Mouse (Mus musculus) olfactory bulb, adult 2 months (tissue): ENCODE data around the gene Atg5. TPM values are rescaled to one million over a fixed set of nuclear protein-coding genes. Genes with fewer than 3 reads are reported as not detected.

ENCODE experiments used
- H3K27ac ChIP-seq: fragments of 200-500 bp; 2 replicates; pipeline ENCODE4 v1.5.1; 2012; ENCODE audit warnings: low read depth, low read length; ENCODE audit not compliant: insufficient read depth
- H3K4me1 ChIP-seq: fragments of 200-500 bp; 2 replicates; pipeline ENCODE4 v1.6.1; 2012; ENCODE audit warnings: low read length; ENCODE audit not compliant: control insufficient read depth, insufficient read depth
- H3K4me3 ChIP-seq: fragments of 200-500 bp; 2 replicates; pipeline ENCODE4 v1.5.1; 2012; ENCODE audit warnings: mild to moderate bottlenecking, low read depth, low read length, moderate library complexity; ENCODE audit not compliant: insufficient read depth
- CTCF ChIP-seq: fragments of 200-500 bp; IDR thresholded peaks from 2 replicates; pipeline ENCODE4 v1.5.1; 2012; ENCODE audit warnings: low read depth, mild to moderate bottlenecking, low read length, moderate library complexity; ENCODE audit not compliant: insufficient read depth
- POLR2A ChIP-seq: fragments of 200-500 bp; IDR thresholded peaks from 2 replicates; pipeline ENCODE4 v1.6.1; 2012; ENCODE audit warnings: mild to moderate bottlenecking, low read depth, low read length, moderate library complexity; ENCODE audit not compliant: insufficient read depth
- WGBS: fragments of 180-500 bp; shearing (Covaris S2); methylation state at CpG from one replicate; pipeline ENCODE4 v1.1.7; 2018; 5-methylcytosine and 5-hydroxymethylcytosine counted together
- polyA plus RNA-seq: library from polyadenylated mRNA; stranded (reverse); fragments of >200 nt; gene quantifications from 2 replicates; pipeline ENCODE4 v1.2.4, GENCODE M21; 2012; ENCODE audit warnings: low replicate concordance; ENCODE audit not compliant: missing spikeins, insufficient read depth, insufficient read length

Gene Atg5
- polyA plus RNA-seq, 1 experiment = not detected

DNA sequence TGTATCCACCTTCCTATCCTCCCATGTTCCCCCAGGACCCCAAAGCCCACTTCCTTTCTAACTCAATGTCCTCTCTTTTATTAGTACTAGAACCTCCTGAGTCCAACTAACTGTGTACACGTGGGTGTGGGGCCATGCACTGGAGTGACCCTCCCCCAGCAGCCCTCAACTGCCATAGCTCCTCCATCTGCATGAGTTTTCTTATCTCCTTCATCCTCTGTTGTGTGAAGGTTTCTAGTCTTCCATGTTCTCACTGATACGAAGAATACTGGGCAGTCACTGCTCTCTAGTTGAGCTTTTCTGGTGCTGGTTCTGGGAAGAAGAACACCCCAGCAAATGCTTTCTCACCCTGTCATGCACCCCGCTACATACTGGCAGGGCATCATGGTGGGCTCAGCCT is 104.1 kb downstream of the Atg5 start:
- TF ChIP-seq POLR2A (no peak), CTCF (no peak)
- WGBS = 90% methylated on average over 3 of the region's 3 CpGs
- no peak overlapping the region for H3K4me3 ChIP-seq
- H3K4me1 ChIP-seq = peaks cover 5% of the 10 kb centered on the region
- H3K27ac ChIP-seq = no peak overlapping the region

GRCm38 (mm10) chr10:44374678-44375077 is 106.5 kb downstream of the Atg5 start:
- H3K4me1 ChIP-seq = no peaks in the 10 kb centered on the region
- no peak overlapping the region for H3K27ac ChIP-seq
- no peak overlapping the region for H3K4me3 ChIP-seq
- 90% methylated on average over 2 of the region's 2 CpGs for WGBS
- TF ChIP-seq CTCF = no peak
- no peak for TF ChIP-seq POLR2A

DNA sequence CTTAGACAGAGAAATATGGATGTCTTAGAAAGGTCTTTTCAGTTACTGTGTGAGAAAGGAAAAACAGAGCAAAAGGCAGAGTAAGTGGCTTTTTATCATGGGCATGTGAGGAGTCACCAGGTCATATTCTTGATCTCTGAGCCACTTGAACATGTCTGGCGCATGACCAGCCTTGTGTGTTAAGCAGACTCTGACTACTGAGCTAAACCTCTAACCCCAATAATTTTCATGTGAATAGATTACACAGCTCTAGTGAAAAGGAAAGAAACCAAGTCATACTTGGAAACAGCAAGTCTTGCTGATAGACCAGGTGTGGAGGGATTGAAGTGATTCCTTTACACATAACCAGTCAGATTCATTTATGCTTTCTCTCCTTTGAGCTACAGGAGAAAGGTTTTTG is 107.3 kb downstream of the Atg5 start:
- TF ChIP-seq CTCF (no peak), POLR2A (no peak)
- H3K4me1 ChIP-seq = peaks cover 6% of the 10 kb centered on the region; the same call in 1 of the 2 replicates
- 97% methylated on average over 1 of the region's 1 CpGs for WGBS
- no peak overlapping the region for H3K27ac ChIP-seq
- no peak overlapping the region for H3K4me3 ChIP-seq

- Histone ChIP-seq H3K27ac (no peak overlapping the region), H3K4me1 (peaks cover 12% of the 10 kb centered on the region), H3K4me3 (no peak overlapping the region)
- TF ChIP-seq POLR2A (no peak), CTCF (no peak)
- 81% methylated on average over 5 of the region's 5 CpGs for WGBS
Measured at GRCm38 (mm10) chr10:44377821-44378220, 109.7 kb downstream of the Atg5 start.

DNA sequence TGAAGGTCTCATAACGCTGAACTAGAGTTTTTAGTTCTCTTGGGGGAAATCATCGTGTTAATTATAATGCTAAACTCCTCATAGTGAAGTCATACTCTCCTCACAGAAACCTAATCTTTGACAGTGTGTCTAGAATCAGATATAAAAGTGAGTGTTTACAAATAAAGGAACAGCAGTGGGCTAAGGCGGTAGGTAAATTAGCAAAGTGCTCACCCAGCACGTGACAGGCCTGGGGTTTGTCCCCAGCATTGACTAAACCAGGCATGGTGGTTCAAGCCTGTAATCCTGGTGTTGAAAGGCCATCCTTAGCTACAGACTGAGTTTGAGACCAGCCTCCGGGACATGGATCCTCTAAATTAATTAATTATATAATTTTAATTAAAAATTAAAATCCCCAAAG is 110.2 kb downstream of the Atg5 start:
- 96% methylated on average over 5 of the region's 5 CpGs for WGBS
- no peak overlapping the region for H3K4me3 ChIP-seq
- no peak overlapping the region for H3K27ac ChIP-seq
- H3K4me1 ChIP-seq = peaks cover 12% of the 10 kb centered on the region
- no peak for TF ChIP-seq CTCF
- no peak for TF ChIP-seq POLR2A

DNA sequence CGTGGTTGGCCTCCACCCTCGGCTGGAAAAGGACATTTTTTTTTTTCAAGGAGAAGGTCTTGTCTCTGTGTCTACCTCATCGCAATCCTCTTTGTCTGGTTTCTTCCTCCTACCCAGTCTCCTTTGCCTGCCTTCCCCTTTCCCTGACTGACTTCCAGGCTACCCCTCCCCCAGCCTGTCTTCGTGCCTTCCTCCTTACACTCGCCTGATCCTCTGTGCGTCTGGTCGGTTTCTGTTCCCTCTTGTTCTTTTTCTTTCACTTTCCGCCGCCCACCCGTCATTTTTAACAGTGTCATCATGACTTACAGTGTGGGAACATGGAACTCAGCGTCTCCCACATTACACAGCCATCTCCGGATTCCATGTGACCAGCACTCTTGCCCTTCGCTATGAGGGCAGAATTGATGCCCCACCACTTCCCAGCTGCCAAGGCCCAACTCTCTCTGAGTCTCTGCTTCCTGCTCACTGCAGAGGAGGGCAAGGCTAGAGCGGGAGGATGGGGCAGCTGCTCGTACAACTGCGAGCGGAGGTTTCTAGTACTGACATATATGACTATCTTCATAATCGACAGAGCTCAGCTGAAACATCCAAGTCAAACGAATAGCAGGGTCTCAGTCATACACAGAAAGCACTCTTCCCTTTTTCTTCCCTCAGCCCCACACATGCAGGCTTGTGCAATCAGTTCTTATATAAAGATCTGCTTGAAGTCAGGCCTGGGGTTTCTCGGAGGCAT is 112.5 kb downstream of the Atg5 start:
- TF ChIP-seq CTCF = no peak
- TF ChIP-seq POLR2A = no peak
- no peak overlapping the region for H3K4me3 ChIP-seq
- no peak overlapping the region for H3K27ac ChIP-seq
- WGBS = 76% methylated on average over 20 of the region's 20 CpGs
- H3K4me1 ChIP-seq = peaks cover 12% of the 10 kb centered on the region

GRCm38 (mm10) chr10:44381397-44381796 is 113.2 kb downstream of the Atg5 start:
- 36% methylated on average over 3 of the region's 3 CpGs for WGBS
- Histone ChIP-seq H3K27ac (no peak overlapping the region), H3K4me3 (no peak overlapping the region), H3K4me1 (peaks cover 12% of the 10 kb centered on the region)
- TF ChIP-seq CTCF = no peak
- no peak for TF ChIP-seq POLR2A

- H3K27ac ChIP-seq = no peak overlapping the region
- H3K4me1 ChIP-seq = peaks cover 12% of the 10 kb centered on the region
- TF ChIP-seq POLR2A = no peak
- no peak for TF ChIP-seq CTCF
- H3K4me3 ChIP-seq = no peak overlapping the region
- 90% methylated on average over 12 of the region's 12 CpGs for WGBS
Measured at GRCm38 (mm10) chr10:44381948-44382347, 113.8 kb downstream of the Atg5 start.

DNA sequence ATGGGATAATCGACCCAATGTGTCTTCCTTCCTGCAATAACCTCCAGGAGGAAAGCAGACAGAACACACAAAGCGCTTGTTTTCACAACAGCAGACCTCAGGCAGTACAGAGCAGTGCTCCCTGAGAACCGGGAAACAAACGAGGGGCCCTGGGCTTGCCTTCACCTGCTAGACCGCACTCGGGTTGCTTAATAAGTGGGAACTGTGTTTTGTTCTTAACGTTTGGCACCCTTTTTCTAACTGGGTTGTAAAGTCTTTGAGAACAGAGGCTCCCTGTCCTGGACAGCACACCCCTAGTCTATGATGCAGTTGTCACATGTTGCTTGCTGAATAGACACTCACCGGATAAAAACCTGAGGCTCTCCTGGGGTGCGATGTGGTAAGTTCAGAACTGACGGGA is 115.1 kb downstream of the Atg5 start:
- Histone ChIP-seq H3K27ac (no peak overlapping the region), H3K4me3 (no peak overlapping the region), H3K4me1 (peaks cover 12% of the 10 kb centered on the region)
- no peak for TF ChIP-seq CTCF
- TF ChIP-seq POLR2A = no peak
- 70% methylated on average over 10 of the region's 10 CpGs for WGBS
